Mouse (Mus musculus): ENCODE data around the gene Fam163b. TPM values are rescaled to one million over a fixed set of nuclear protein-coding genes. Genes with fewer than 3 reads are reported as not detected.

Fam163b gene
- polyA plus RNA-seq (2014; fragmentation: Nextera tagmentation; extraction: Ambion mirVana) = 0.09 TPM in 1 of 2 replicates, not detected in the other

DNA sequence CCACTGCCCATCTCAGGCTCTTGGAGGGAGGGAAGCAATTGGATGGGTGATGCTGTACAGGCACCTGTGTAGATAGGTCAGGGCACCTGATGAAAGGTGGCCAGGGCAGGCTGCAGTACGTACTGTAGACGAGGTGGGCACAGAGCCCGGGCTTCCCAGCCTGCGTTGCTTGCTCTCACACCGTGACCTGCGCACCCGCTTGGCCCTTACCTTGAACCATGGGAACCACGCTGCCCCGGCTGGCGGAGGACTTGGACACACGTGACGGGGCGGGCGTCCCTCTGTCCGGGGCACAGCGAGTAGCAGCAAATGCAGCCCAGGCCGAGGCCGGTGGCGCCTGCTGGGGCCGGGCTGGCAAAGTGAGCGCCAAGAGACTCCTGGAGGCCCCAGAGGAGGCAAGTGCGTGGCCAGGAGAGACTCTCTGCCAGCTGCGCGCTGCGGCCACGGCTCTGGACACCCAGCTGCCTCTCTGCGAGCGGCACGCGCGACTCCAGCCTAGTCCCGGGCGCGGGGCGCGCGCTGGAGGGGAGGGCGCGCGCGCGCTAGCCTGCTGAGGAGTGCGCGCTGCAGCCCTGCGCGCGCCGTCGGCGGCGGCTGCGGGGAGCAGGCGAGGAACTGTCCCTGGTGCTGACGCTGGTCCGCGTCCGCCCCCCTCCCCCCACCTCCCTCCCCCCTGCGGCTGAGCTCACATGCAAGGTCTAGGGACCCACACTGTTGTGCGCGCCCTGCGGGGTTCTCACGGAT lies at the start of gene Fam163b:
TSS of gene Fam163b (minus strand) at position 542 of the 744 bp plus-strand sequence.
- peak; percentile 76 for DNase-seq (ENCODE audit: low spot score)

DNA sequence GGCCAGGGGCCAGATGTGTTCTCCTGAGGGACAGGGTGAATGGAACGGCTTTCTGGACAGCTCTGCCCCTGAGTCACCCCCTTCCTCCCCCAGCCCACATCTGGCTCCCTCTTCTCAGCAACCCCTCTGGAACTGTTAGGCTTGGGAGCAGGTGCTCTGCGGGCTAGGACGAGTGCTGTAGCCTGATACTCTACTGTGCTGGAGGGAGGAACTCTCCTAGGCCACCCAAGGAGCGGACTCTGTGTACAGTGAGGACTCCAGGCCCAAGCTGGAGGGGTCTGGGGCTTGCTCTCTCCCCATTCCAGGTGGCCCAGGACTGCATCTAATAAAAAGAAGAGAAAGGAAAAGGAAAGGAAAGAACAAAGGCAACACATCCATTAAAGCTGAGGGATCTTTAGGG lies 47.7 kb upstream of the Fam163b start:
- Histone ChIP-seq H3K27me3 (ENCODE audit: control insufficient read depth, insufficient read depth, low read length) (no peaks in the 10 kb centered on the region), H3K36me3 (ENCODE audit: control insufficient read depth, insufficient read depth, low read length) (no peaks in the 10 kb centered on the region), H3K4me3 (ENCODE audit: low read depth, low read length) (no peak overlapping the region), H3K4me1 (replicated peaks; ENCODE audit: control insufficient read depth, insufficient read depth, low read length) (no peaks in the 10 kb centered on the region), H3K27ac (ENCODE audit: low read depth, low read length) (no peak overlapping the region), H3K4me2 (ENCODE audit: low read depth, low read length, severe bottlenecking) (no peak overlapping the region), H3K9me3 (ENCODE audit: control insufficient read depth, low read length) (no peaks in the 10 kb centered on the region), H3K9ac (ENCODE audit: low read length) (no peak overlapping the region)
- no peak for ATAC-seq (replicated peaks; ENCODE audit: low FRiP score)
- DNase-seq (ENCODE audit: low spot score) = no peak
- 76% methylated on average over 4 of the region's 4 CpGs for WGBS

More for the DNA sequence above, at the start of gene Fam163b:
- WGBS = 1% methylated on average over 55 of the region's 62 CpGs
- peaks cover 9% of the 10 kb centered on the region for H3K27me3 ChIP-seq (ENCODE audit: control insufficient read depth, insufficient read depth, low read length)
- ATAC-seq (replicated peaks; ENCODE audit: low FRiP score) = no peak
- H3K36me3 ChIP-seq (ENCODE audit: control insufficient read depth, insufficient read depth, low read length) = no peaks in the 10 kb centered on the region
- H3K9me3 ChIP-seq (ENCODE audit: control insufficient read depth, low read length) = no peaks in the 10 kb centered on the region
- H3K9ac ChIP-seq (ENCODE audit: low read length) = no peak within 1 kb of the TSS
- 0 out of 2 replicates have a peak, but pooled peaks cover 4% of the 10 kb centered on the region for H3K4me1 ChIP-seq (replicated peaks; ENCODE audit: control insufficient read depth, insufficient read depth, low read length)
- peak within 1 kb of the TSS; percentile 60 for H3K4me2 ChIP-seq (ENCODE audit: low read depth, low read length, severe bottlenecking)
- H3K27ac ChIP-seq (ENCODE audit: low read depth, low read length) = no peak within 1 kb of the TSS
- peak within 1 kb of the TSS; percentile 28 for H3K4me3 ChIP-seq (ENCODE audit: low read depth, low read length)

DNA sequence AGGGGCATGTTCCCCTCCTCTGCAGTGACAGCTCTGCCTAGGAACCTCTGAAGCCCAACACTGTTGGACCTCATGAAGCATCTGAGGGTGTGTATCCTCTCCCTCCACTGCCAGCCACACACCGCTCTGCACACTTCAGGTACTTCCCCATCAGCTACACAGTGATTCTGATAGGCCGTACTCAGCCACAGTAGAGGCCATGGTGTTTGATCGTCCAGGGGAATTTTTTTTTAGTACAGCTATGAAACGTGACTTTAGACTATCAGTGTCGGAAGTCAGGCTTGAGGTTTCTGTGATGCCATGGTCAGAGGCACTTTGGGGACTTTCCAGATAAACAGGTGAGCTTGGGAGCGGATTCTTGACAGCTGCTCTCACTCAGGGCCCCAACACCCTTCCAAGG lies 45.2 kb upstream of the Fam163b start:
- DNase-seq (ENCODE audit: low spot score) = no peak
- H3K27me3 ChIP-seq (ENCODE audit: control insufficient read depth, insufficient read depth, low read length) = no peaks in the 10 kb centered on the region
- ATAC-seq (replicated peaks; ENCODE audit: low FRiP score) = no peak
- no peaks in the 10 kb centered on the region for H3K9me3 ChIP-seq (ENCODE audit: control insufficient read depth, low read length)
- H3K4me2 ChIP-seq (ENCODE audit: low read depth, low read length, severe bottlenecking) = no peak overlapping the region
- no peaks in the 10 kb centered on the region for H3K4me1 ChIP-seq (replicated peaks; ENCODE audit: control insufficient read depth, insufficient read depth, low read length)
- H3K4me3 ChIP-seq (ENCODE audit: low read depth, low read length) = no peak overlapping the region
- no peaks in the 10 kb centered on the region for H3K36me3 ChIP-seq (ENCODE audit: control insufficient read depth, insufficient read depth, low read length)
- no peak overlapping the region for H3K27ac ChIP-seq (ENCODE audit: low read depth, low read length)
- H3K9ac ChIP-seq (ENCODE audit: low read length) = no peak overlapping the region
- WGBS = 90% methylated on average over 6 of the region's 6 CpGs

DNA sequence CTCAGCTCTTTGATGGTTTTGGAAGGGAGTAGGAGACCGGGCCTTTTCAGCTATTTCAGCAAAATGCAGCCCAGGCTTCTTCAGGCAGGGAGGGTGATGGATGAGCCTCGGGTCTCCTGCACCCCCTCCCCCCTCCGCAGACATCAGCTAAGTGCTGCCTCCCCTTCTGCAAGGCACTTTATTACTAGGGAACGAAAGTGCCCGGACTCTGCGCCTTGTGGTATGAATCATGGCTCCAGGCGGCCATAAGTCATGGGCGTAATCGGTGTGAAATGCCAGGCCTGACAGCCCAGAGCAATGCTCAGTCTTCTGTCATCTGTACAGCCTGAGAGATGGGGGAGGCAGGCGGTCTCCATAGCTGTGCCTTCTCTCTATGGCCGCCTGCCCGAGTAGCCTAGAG lies 41.4 kb upstream of the Fam163b start:
- no peak overlapping the region for H3K9ac ChIP-seq (ENCODE audit: low read length)
- no peak overlapping the region for H3K27ac ChIP-seq (ENCODE audit: low read depth, low read length)
- ATAC-seq (replicated peaks; ENCODE audit: low FRiP score) = no peak

DNA sequence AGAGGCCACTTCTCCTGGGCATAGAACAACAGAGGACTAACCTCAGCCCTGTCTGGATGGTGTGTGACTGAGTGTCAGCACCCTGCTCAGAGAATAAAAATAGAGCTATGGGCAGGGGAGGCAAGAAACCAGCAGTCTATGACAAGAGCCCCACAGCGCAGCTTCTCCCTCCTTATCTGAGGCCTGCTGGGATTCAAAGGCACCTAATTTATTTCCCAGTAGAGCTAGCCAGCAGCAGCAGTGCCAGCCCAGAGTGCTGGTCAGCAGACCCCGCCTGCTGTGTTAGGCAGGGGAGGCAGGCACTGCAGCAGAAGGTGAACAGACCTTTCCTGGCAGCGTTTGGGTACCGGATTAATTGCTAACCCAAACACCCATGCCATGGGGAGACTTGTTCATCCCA lies 39.6 kb upstream of the Fam163b start:
- H3K27me3 ChIP-seq (ENCODE audit: control insufficient read depth, insufficient read depth, low read length) = no peaks in the 10 kb centered on the region
- 76% methylated on average over 4 of the region's 4 CpGs for WGBS
- no peak overlapping the region for H3K27ac ChIP-seq (ENCODE audit: low read depth, low read length)
- H3K9me3 ChIP-seq (ENCODE audit: control insufficient read depth, low read length) = no peaks in the 10 kb centered on the region
- no peak overlapping the region for H3K4me3 ChIP-seq (ENCODE audit: low read depth, low read length)
- no peak overlapping the region for H3K4me2 ChIP-seq (ENCODE audit: low read depth, low read length, severe bottlenecking)
- ATAC-seq (replicated peaks; ENCODE audit: low FRiP score) (no peak), DNase-seq (ENCODE audit: low spot score) (no peak)
- no peaks in the 10 kb centered on the region for H3K36me3 ChIP-seq (ENCODE audit: control insufficient read depth, insufficient read depth, low read length)
- H3K9ac ChIP-seq (ENCODE audit: low read length) = no peak overlapping the region
- 0 out of 2 replicates have a peak, but pooled peaks cover under 1% of the 10 kb centered on the region for H3K4me1 ChIP-seq (replicated peaks; ENCODE audit: control insufficient read depth, insufficient read depth, low read length)

More for the DNA sequence above, 41.4 kb upstream of the Fam163b start:
- Histone ChIP-seq H3K36me3 (ENCODE audit: control insufficient read depth, insufficient read depth, low read length) (no peaks in the 10 kb centered on the region), H3K27me3 (ENCODE audit: control insufficient read depth, insufficient read depth, low read length) (no peaks in the 10 kb centered on the region), H3K4me3 (ENCODE audit: low read depth, low read length) (no peak overlapping the region), H3K4me2 (ENCODE audit: low read depth, low read length, severe bottlenecking) (no peak overlapping the region), H3K9me3 (ENCODE audit: control insufficient read depth, low read length) (no peaks in the 10 kb centered on the region), H3K4me1 (replicated peaks; ENCODE audit: control insufficient read depth, insufficient read depth, low read length) (no peaks in the 10 kb centered on the region)
- WGBS = 89% methylated on average over 12 of the region's 12 CpGs
- DNase-seq (ENCODE audit: low spot score) = no peak

DNA sequence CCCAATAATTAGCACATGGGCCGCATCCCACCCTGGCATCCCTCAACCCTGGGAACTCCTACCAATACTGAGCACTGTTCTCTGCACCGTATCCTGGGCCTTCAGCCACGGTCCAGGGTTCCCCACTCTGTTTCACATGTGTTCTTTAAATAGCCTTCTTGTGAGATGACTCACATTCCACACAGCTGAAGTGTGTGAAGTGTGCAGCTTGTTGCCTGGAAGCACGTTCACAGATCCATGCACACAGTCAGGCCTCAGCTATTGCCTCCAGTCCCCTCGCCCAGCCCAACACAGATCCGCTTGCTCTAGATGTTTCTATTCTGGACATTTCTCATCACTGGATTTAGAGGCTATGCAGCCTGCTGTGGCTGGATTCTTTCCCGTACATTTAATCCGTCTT lies 36.8 kb upstream of the Fam163b start:
- no peak overlapping the region for H3K27ac ChIP-seq (ENCODE audit: low read depth, low read length)
- H3K36me3 ChIP-seq (ENCODE audit: control insufficient read depth, insufficient read depth, low read length) = no peaks in the 10 kb centered on the region
- no peak overlapping the region for H3K4me2 ChIP-seq (ENCODE audit: low read depth, low read length, severe bottlenecking)
- no peaks in the 10 kb centered on the region for H3K27me3 ChIP-seq (ENCODE audit: control insufficient read depth, insufficient read depth, low read length)
- no peaks in the 10 kb centered on the region for H3K9me3 ChIP-seq (ENCODE audit: control insufficient read depth, low read length)
- 81% methylated on average over 8 of the region's 8 CpGs for WGBS
- no peak overlapping the region for H3K4me3 ChIP-seq (ENCODE audit: low read depth, low read length)
- ATAC-seq (replicated peaks; ENCODE audit: low FRiP score) = no peak
- DNase-seq (ENCODE audit: low spot score) = no peak
- no peak overlapping the region for H3K9ac ChIP-seq (ENCODE audit: low read length)
- 0 out of 2 replicates have a peak, but pooled peaks cover 2% of the 10 kb centered on the region for H3K4me1 ChIP-seq (replicated peaks; ENCODE audit: control insufficient read depth, insufficient read depth, low read length)

DNA sequence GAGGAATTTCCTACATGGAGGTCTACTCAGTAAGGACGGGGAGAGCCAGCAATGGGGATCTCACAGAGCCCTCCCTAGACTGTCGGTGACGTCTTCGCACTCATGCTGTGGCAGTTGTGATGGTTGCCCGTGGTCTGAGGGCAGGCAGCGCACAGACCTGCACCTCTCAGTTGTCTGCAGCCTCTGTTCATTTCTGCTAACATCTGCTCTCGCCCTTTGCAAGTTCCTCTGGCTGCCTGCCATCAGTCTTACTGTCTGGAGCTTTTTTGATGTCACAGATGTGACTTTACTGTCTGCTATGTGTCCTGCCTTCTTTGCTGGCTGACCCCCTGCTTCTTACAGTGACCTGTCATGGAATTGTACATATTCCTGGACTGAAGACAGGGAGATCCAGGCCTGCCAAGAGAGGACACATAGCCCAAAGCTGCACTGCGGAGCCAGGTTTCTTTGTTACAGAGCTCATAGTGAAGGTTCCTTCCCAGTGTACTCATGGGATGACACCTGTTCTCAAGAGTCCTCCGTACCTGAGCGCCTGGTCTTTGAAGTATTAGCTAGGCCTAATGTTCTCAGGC lies 33.5 kb upstream of the Fam163b start:
- Histone ChIP-seq H3K4me2 (ENCODE audit: low read depth, low read length, severe bottlenecking) (no peak overlapping the region), H3K4me3 (ENCODE audit: low read depth, low read length) (no peak overlapping the region), H3K4me1 (replicated peaks; ENCODE audit: control insufficient read depth, insufficient read depth, low read length) (0 out of 2 replicates have a peak, but pooled peaks cover 2% of the 10 kb centered on the region), H3K27me3 (ENCODE audit: control insufficient read depth, insufficient read depth, low read length) (no peaks in the 10 kb centered on the region), H3K27ac (ENCODE audit: low read depth, low read length) (no peak overlapping the region), H3K9ac (ENCODE audit: low read length) (no peak overlapping the region), H3K36me3 (ENCODE audit: control insufficient read depth, insufficient read depth, low read length) (no peaks in the 10 kb centered on the region), H3K9me3 (ENCODE audit: control insufficient read depth, low read length) (no peaks in the 10 kb centered on the region)
- WGBS = 87% methylated on average over 10 of the region's 10 CpGs
- no peak for ATAC-seq (replicated peaks; ENCODE audit: low FRiP score)
- DNase-seq (ENCODE audit: low spot score) = no peak

DNA sequence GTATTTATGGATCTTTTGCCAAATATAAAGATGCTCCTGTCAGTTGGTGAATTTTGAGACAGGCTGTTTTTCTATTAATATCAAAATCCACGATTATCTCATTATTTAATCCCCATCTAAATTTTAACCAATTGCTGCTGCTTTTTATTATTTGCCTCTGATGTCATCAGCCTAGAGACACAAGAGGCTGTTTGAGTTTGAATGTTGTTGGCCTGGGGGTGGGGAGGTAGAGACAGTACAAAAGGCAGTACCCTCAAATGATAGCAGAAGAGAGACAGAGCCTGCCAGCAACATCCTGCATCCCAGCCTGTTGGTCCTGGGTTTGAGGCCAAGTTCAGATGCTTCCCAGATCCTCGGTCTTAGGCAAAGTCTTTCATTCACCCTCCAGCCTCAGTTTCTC lies 32.0 kb upstream of the Fam163b start:
- no peaks in the 10 kb centered on the region for H3K36me3 ChIP-seq (ENCODE audit: control insufficient read depth, insufficient read depth, low read length)
- H3K4me2 ChIP-seq (ENCODE audit: low read depth, low read length, severe bottlenecking) = no peak overlapping the region
- no peaks in the 10 kb centered on the region for H3K27me3 ChIP-seq (ENCODE audit: control insufficient read depth, insufficient read depth, low read length)
- no peaks in the 10 kb centered on the region for H3K9me3 ChIP-seq (ENCODE audit: control insufficient read depth, low read length)
- WGBS = 74% methylated on average over 2 of the region's 2 CpGs
- H3K9ac ChIP-seq (ENCODE audit: low read length) = no peak overlapping the region
- H3K27ac ChIP-seq (ENCODE audit: low read depth, low read length) = no peak overlapping the region
- DNase-seq (ENCODE audit: low spot score) (no peak), ATAC-seq (replicated peaks; ENCODE audit: low FRiP score) (no peak)
- H3K4me1 ChIP-seq (replicated peaks; ENCODE audit: control insufficient read depth, insufficient read depth, low read length) = 0 out of 2 replicates have a peak, but pooled peaks cover 2% of the 10 kb centered on the region
- H3K4me3 ChIP-seq (ENCODE audit: low read depth, low read length) = no peak overlapping the region
